Mouse (Mus musculus): ENCODE data around the gene Abtb2. TPM values are rescaled to one million over a fixed set of nuclear protein-coding genes. Genes with fewer than 3 reads are reported as not detected.

The Abtb2 gene
- polyA plus RNA-seq, 1 experiment from 2014 or later: 4.4 TPM

DNA sequence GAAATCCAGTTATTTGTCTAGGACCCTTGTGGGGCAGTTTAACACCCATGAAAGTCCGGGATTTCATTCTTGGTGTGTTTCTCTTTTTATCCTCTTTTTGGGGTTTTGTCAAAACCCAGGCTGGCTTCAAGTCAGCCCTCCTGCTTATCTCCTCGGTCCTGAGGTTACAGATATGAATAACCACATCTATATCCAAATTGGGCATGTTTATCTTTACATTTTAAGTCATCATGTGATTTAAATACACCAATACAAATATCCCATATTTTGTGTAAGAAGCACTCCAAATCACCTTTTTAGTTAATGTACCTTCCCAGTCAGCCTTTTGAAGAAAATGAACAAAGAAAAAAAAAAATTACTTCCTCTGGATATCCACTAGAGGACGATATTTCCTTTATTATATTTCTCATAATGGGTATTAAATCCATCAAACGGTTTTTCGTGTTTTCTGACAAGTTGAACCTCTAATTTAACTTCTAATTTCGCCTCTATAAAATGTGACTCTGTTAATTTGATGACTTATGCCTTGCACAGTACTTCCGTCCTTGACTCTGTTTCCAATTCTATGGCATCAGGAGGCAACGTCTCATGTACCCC is 1.6 kb upstream of the Abtb2 start:
- H3K4me3 ChIP-seq (ENCODE audit: low read depth, low read length): peak overlapping the region; percentile 65
- no peaks in the 10 kb centered on the region for H3K9me3 ChIP-seq (ENCODE audit: control insufficient read depth, low read length)
- WGBS: 16% methylated on average over 8 of the region's 8 CpGs
- no peak overlapping the region for H3K27ac ChIP-seq (ENCODE audit: low read depth)
- no peaks in the 10 kb centered on the region; the same call in 1 of the 2 replicates for H3K27me3 ChIP-seq (replicated peaks; ENCODE audit: control insufficient read depth, insufficient read depth, low read length)
- H3K9ac ChIP-seq (ENCODE audit: low read length): no peak overlapping the region
- no peak for DNase-seq (ENCODE audit: low spot score)
- H3K4me2 ChIP-seq (ENCODE audit: low read length): peak overlapping the region; percentile 95
- H3K4me1 ChIP-seq (replicated peaks; ENCODE audit: control insufficient read depth, insufficient read depth, low read length): peaks cover 27% of the 10 kb centered on the region
- no peak for ATAC-seq (replicated peaks; ENCODE audit: low FRiP score, low TSS enrichment, low read depth)
- H3K36me3 ChIP-seq (ENCODE audit: control insufficient read depth, insufficient read depth, low read length): no peaks in the 10 kb centered on the region

DNA sequence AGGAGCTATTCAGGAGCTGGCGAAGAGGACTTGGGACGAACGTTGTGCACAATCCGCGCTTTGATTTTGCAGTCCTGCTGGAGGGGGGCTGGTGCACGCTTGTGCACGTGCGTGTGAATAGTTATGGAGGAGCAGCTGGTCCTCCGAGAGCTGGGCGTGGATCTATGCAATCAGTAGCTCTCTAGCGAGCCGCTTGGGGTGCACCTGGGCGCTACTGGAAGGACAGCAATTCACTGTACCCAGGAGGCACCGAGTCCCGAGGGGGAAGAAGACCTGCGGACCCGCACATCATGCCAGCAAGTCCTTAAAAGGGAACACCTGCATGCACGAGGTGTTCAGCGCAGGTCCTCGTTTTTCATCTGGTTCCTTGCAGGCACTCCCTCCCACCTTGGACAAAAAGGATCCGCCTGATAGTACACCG is 929 bp upstream of the Abtb2 start:
- peak overlapping the region; percentile 65 for H3K4me3 ChIP-seq (ENCODE audit: low read depth, low read length)
- WGBS: 2% methylated on average over 22 of the region's 22 CpGs
- no peaks in the 10 kb centered on the region; the same call in 1 of the 2 replicates for H3K27me3 ChIP-seq (replicated peaks; ENCODE audit: control insufficient read depth, insufficient read depth, low read length)
- ATAC-seq (replicated peaks; ENCODE audit: low FRiP score, low TSS enrichment, low read depth) (peak; percentile 24), DNase-seq (ENCODE audit: low spot score) (peak; percentile 74)
- H3K27ac ChIP-seq (ENCODE audit: low read depth): no peak overlapping the region
- H3K9ac ChIP-seq (ENCODE audit: low read length): no peak overlapping the region
- H3K9me3 ChIP-seq (ENCODE audit: control insufficient read depth, low read length): no peaks in the 10 kb centered on the region
- H3K36me3 ChIP-seq (ENCODE audit: control insufficient read depth, insufficient read depth, low read length): no peaks in the 10 kb centered on the region
- H3K4me2 ChIP-seq (ENCODE audit: low read length): peak overlapping the region; percentile 95
- peaks cover 29% of the 10 kb centered on the region for H3K4me1 ChIP-seq (replicated peaks; ENCODE audit: control insufficient read depth, insufficient read depth, low read length)

DNA sequence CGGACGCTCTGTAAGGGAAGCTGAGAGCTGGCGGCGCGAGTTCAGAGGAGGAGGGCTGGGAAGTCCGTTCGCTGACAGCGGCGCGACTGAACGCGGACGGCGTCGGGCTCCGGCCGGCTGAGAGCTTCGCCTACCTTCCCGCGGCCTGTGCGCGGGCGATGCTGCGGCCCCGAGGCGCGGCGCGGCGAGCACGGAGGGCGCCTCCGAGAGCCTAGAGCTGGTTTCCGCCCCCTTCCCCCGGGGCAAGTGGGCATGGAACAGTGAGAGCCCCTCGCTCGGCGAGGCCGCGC is 258 bp downstream of the Abtb2 start:
- peak overlapping the region; percentile 65 for H3K4me3 ChIP-seq (ENCODE audit: low read depth, low read length)
- under 1% methylated on average over 39 of the region's 40 CpGs for WGBS
- H3K4me1 ChIP-seq (replicated peaks; ENCODE audit: control insufficient read depth, insufficient read depth, low read length): peaks cover 29% of the 10 kb centered on the region
- no peaks in the 10 kb centered on the region for H3K36me3 ChIP-seq (ENCODE audit: control insufficient read depth, insufficient read depth, low read length)
- peak overlapping the region; percentile 53 for H3K9ac ChIP-seq (ENCODE audit: low read length)
- ATAC-seq (replicated peaks; ENCODE audit: low FRiP score, low TSS enrichment, low read depth) (peak; percentile 48), DNase-seq (ENCODE audit: low spot score) (no peak)
- no peaks in the 10 kb centered on the region; the same call in 1 of the 2 replicates for H3K27me3 ChIP-seq (replicated peaks; ENCODE audit: control insufficient read depth, insufficient read depth, low read length)
- peak overlapping the region; percentile 81 for H3K27ac ChIP-seq (ENCODE audit: low read depth)
- H3K4me2 ChIP-seq (ENCODE audit: low read length): peak overlapping the region; percentile 95
- no peaks in the 10 kb centered on the region for H3K9me3 ChIP-seq (ENCODE audit: control insufficient read depth, low read length)

DNA sequence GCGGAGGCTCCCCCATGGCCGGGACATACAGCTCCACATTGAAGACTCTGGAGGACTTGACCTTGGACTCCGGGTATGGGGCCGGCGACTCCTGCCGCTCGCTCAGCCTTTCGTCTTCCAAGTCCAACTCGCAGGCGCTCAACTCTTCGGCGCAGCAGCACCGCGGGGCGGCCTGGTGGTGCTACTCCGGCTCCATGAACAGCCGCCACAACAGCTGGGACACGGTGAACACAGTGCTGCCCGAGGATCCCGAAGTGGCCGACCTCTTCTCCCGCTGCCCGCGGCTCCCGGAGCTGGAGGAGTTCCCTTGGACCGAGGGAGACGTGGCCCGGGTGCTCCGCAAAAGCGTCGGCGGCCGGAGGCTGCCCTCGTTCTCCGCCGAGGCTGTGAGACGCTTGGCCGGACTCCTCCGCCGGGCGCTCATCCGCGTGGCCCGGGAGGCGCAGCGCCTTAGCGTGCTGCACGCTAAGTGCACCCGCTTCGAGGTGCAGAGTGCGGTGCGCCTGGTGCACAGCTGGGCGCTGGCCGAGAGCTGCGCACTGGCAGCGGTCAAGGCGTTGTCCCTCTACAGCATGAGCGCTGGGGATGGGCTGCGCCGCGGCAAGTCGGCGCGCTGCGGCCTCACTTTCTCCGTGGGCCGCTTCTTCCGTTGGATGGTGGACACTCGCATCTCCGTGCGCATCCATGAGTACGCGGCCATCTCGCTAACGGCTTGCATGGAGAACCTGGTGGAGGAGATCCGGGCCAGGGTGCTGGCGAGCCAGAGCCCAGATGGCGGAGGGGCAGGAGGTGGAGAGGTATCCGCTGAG is 807 bp downstream of the Abtb2 start:
- Histone ChIP-seq H3K36me3 (ENCODE audit: control insufficient read depth, insufficient read depth, low read length) (no peaks in the 10 kb centered on the region), H3K4me1 (replicated peaks; ENCODE audit: control insufficient read depth, insufficient read depth, low read length) (peaks cover 29% of the 10 kb centered on the region), H3K4me2 (ENCODE audit: low read length) (peak overlapping the region; percentile 95), H3K27me3 (replicated peaks; ENCODE audit: control insufficient read depth, insufficient read depth, low read length) (no peaks in the 10 kb centered on the region; the same call in 1 of the 2 replicates), H3K4me3 (ENCODE audit: low read depth, low read length) (peak overlapping the region; percentile 65), H3K27ac (ENCODE audit: low read depth) (peak overlapping the region; percentile 81), H3K9me3 (ENCODE audit: control insufficient read depth, low read length) (no peaks in the 10 kb centered on the region), H3K9ac (ENCODE audit: low read length) (peak overlapping the region; percentile 53)
- under 1% methylated on average over 79 of the region's 79 CpGs for WGBS
- ATAC-seq (replicated peaks; ENCODE audit: low FRiP score, low TSS enrichment, low read depth): peak; percentile 56
- peak; percentile 86 for DNase-seq (ENCODE audit: low spot score)

DNA sequence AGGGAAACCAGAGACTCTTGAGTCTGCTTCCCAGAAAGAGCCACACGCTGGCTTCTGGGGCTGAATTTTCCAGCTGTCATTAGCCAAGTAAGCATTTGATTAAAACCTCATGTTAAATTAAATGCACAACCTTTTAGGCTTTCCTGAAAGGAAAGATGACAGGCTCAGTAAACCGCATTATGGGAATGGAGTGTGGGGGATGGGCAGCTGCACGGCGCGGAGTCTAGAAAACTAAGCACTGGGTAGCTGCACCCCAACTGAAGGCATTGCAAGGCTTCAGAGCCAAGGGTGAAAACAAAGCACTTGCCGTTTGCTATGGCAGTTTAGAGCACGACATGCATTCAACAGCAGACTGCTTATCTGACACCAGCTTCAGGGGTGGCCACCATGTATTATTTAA is 2.1 kb downstream of the Abtb2 start:
- H3K4me1 ChIP-seq (replicated peaks; ENCODE audit: control insufficient read depth, insufficient read depth, low read length): peaks cover 29% of the 10 kb centered on the region
- DNase-seq (ENCODE audit: low spot score) (no peak), ATAC-seq (replicated peaks; ENCODE audit: low FRiP score, low TSS enrichment, low read depth) (no peak)
- no peaks in the 10 kb centered on the region for H3K27me3 ChIP-seq (replicated peaks; ENCODE audit: control insufficient read depth, insufficient read depth, low read length)
- no peak overlapping the region for H3K9ac ChIP-seq (ENCODE audit: low read length)
- 35% methylated on average over 7 of the region's 7 CpGs for WGBS
- H3K4me2 ChIP-seq (ENCODE audit: low read length): peak overlapping the region; percentile 95
- H3K27ac ChIP-seq (ENCODE audit: low read depth): no peak overlapping the region
- H3K36me3 ChIP-seq (ENCODE audit: control insufficient read depth, insufficient read depth, low read length): no peaks in the 10 kb centered on the region
- H3K9me3 ChIP-seq (ENCODE audit: control insufficient read depth, low read length): no peaks in the 10 kb centered on the region
- H3K4me3 ChIP-seq (ENCODE audit: low read depth, low read length): peak overlapping the region; percentile 65

DNA sequence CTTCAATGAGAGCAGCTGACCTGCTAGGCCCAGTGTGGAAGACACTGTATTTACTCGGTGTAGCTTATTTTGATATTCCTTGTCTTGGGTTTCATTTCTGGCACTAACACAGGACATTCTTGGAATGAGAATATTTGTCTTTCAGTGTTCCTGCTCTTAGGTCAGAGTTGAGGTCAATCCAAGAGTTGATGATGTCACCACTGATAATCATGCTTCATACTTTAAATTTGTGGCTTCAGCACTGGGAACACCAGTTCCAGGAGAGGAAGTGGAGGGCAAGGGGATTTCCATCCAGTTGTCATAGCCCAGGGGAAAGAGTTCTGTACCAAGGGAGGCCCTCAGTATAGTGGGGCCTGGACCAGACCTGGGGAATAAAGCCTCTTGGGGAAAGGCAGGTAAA is 3.6 kb downstream of the Abtb2 start:
- H3K9me3 ChIP-seq (ENCODE audit: control insufficient read depth, low read length): no peaks in the 10 kb centered on the region
- ATAC-seq (replicated peaks; ENCODE audit: low FRiP score, low TSS enrichment, low read depth) (no peak), DNase-seq (ENCODE audit: low spot score) (no peak)
- H3K9ac ChIP-seq (ENCODE audit: low read length): no peak overlapping the region
- no peak overlapping the region for H3K4me3 ChIP-seq (ENCODE audit: low read depth, low read length)
- no peak overlapping the region for H3K4me2 ChIP-seq (ENCODE audit: low read length)
- WGBS: 59% methylated on average over 1 of the region's 1 CpGs
- no peaks in the 10 kb centered on the region for H3K27me3 ChIP-seq (replicated peaks; ENCODE audit: control insufficient read depth, insufficient read depth, low read length)
- H3K36me3 ChIP-seq (ENCODE audit: control insufficient read depth, insufficient read depth, low read length): no peaks in the 10 kb centered on the region
- H3K27ac ChIP-seq (ENCODE audit: low read depth): no peak overlapping the region
- H3K4me1 ChIP-seq (replicated peaks; ENCODE audit: control insufficient read depth, insufficient read depth, low read length): peaks cover 29% of the 10 kb centered on the region

DNA sequence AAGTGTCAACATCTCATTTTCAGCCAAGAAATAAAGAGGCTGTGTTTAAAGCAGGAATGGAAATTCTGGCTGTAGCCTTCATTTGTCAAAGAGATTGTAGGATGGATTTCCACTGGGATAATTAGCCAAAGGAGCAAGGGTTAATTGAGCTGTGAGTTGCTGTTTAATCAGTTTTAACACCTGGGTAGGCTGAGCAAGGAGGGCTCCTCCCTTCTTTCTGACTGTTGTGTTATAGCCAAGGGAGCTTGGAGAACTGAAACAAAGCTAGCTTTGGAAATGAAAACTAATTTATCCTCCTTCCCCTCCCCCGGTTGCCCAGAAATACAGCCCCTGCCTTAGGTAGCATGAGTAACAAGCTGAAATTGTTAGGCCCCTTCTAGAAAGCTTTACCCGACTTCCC is 6.2 kb downstream of the Abtb2 start:
- peaks cover 17% of the 10 kb centered on the region for H3K4me1 ChIP-seq (replicated peaks; ENCODE audit: control insufficient read depth, insufficient read depth, low read length)
- no peak overlapping the region for H3K4me3 ChIP-seq (ENCODE audit: low read depth, low read length)
- H3K9me3 ChIP-seq (ENCODE audit: control insufficient read depth, low read length): no peaks in the 10 kb centered on the region
- no peak for ATAC-seq (replicated peaks; ENCODE audit: low FRiP score, low TSS enrichment, low read depth)
- DNase-seq (ENCODE audit: low spot score): no peak
- no peaks in the 10 kb centered on the region for H3K27me3 ChIP-seq (replicated peaks; ENCODE audit: control insufficient read depth, insufficient read depth, low read length)
- no peak overlapping the region for H3K27ac ChIP-seq (ENCODE audit: low read depth)
- 79% methylated on average over 2 of the region's 2 CpGs for WGBS
- no peak overlapping the region for H3K9ac ChIP-seq (ENCODE audit: low read length)
- H3K36me3 ChIP-seq (ENCODE audit: control insufficient read depth, insufficient read depth, low read length): no peaks in the 10 kb centered on the region
- H3K4me2 ChIP-seq (ENCODE audit: low read length): no peak overlapping the region

DNA sequence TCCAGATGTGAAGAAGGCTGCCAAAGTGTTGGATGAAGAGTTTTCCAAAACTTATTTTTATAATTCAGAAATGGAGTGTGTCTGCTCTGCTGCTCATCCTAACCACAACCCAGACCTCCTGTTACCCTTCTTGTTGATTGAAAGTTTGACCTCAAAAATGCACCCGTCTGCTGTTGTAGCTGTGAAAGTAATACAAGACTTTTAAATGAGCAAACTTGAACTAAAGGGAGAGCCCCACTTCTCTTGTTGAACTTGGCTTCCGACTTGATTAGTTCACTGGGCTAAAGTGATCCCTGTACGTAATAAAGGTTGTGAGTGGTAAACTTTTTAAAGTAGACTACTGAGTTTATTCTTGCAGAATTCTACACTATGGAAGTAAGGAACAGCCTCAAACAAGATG is 10.3 kb downstream of the Abtb2 start:
- H3K27me3 ChIP-seq (replicated peaks; ENCODE audit: control insufficient read depth, insufficient read depth, low read length): no peaks in the 10 kb centered on the region
- H3K36me3 ChIP-seq (ENCODE audit: control insufficient read depth, insufficient read depth, low read length): no peaks in the 10 kb centered on the region
- H3K4me1 ChIP-seq (replicated peaks; ENCODE audit: control insufficient read depth, insufficient read depth, low read length): peaks cover 8% of the 10 kb centered on the region
- H3K27ac ChIP-seq (ENCODE audit: low read depth): no peak overlapping the region
- H3K4me2 ChIP-seq (ENCODE audit: low read length): no peak overlapping the region
- ATAC-seq (replicated peaks; ENCODE audit: low FRiP score, low TSS enrichment, low read depth) (no peak), DNase-seq (ENCODE audit: low spot score) (no peak)
- H3K9ac ChIP-seq (ENCODE audit: low read length): no peak overlapping the region
- 77% methylated on average over 3 of the region's 3 CpGs for WGBS
- no peak overlapping the region for H3K4me3 ChIP-seq (ENCODE audit: low read depth, low read length)
- no peaks in the 10 kb centered on the region for H3K9me3 ChIP-seq (ENCODE audit: control insufficient read depth, low read length)
